Mouse (Mus musculus) bone marrow, adult 2 months (tissue): Measurements from ENCODE around the gene Lurap1.

ENCODE experiments used
- CTCF ChIP-seq: fragments of 200-500 bp; IDR thresholded peaks from 2 replicates; pipeline ENCODE4 v1.5.1; 2011; ENCODE audit warnings: low read length, control low read depth; ENCODE audit not compliant: control insufficient read depth, insufficient read depth
- POLR2A ChIP-seq: fragments of 200-500 bp; IDR thresholded peaks from 2 replicates; pipeline ENCODE4 v1.6.1; 2011; ENCODE audit warnings: low read depth, mild to moderate bottlenecking, control low read depth, low read length, borderline replicate concordance; ENCODE audit not compliant: control insufficient read depth

GRCm38 (mm10) chr4:116193583-116194383, 42.6 kb upstream of the Lurap1 start:
- TF ChIP-seq POLR2A (no peak), CTCF (no peak)
